17 mouse cellular contexts compared by ENCODE assay signal in the genomic region with DNA sequence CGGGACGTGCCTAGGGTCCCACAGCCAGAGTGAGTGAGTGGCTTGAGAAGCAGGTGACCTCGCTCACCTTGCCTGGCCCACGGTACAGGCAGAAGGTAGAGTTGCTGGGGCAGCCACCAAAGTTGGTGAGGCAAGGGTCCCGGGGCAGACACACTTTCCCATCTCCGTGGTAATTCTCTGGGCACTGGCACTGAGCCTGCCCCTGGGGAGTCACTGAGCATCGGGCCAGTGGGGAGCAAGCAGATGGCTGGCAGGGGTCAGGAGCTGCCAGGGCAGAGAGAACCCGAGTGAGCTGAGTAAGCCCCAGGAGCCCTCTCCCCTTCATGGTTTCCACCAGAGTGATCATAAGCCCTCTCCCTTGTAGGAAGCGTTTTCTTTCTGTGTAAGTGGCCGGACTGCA. TPM values are rescaled to one million over a fixed set of nuclear protein-coding genes. Genes with fewer than 3 reads are reported as not detected.
DNase-seq lines count a peak whose midpoint lies in the region; ATAC-seq lines count a peak whose summit lies in the region.
"Had no signal": no experiment of that assay in that cellular context is flagged by ENCODE, and none has a peak within 500 bp of the region (broad histone marks: within the 10 kb centered on the region; RNA-seq: fewer than 3 reads in every experiment).

No protein-coding gene starts in this region.

- no peak for ATAC-seq in liver, embryonic 15.5 days (ENCODE audit: insufficient read depth)
- ATAC-seq in liver, embryonic 11.5 days (replicated peaks; ENCODE audit: low FRiP score), result no peak
- ATAC-seq in liver, embryonic 16.5 days (ENCODE audit: low read depth), result no peak
- ATAC-seq: forebrain, embryonic 15.5 days had no signal

- peaks cover 4% of the 10 kb centered on the region; the same call in 1 of the 2 replicates for H3K27me3 ChIP-seq in liver, embryonic 15.5 days
- no peaks in the 10 kb centered on the region for H3K27me3 ChIP-seq in liver, embryonic 11.5 days (replicated peaks; ENCODE audit: control insufficient read depth, insufficient read depth, low read length)
- no peaks in the 10 kb centered on the region for H3K27me3 ChIP-seq in liver, embryonic 16.5 days (ENCODE audit: control insufficient read depth, insufficient read depth, low read depth, low read length)
- H3K27me3 ChIP-seq: embryonic facial prominence, embryonic 12.5 days; forebrain, embryonic 15.5 days; hindbrain, embryonic 13.5 days had no signal

- 0 out of 2 replicates have a peak, but pooled peaks cover 2% of the 10 kb centered on the region for H3K36me3 ChIP-seq in liver, embryonic 15.5 days (replicated peaks)
- H3K36me3 ChIP-seq in liver, embryonic 11.5 days (ENCODE audit: control insufficient read depth, insufficient read depth, low read length), result no peaks in the 10 kb centered on the region
- no peaks in the 10 kb centered on the region for H3K36me3 ChIP-seq in liver, embryonic 16.5 days (ENCODE audit: control insufficient read depth, insufficient read depth)
- H3K36me3 ChIP-seq: embryonic facial prominence, embryonic 12.5 days; forebrain, embryonic 15.5 days; hindbrain, embryonic 13.5 days had no signal

- peaks cover 55% of the 10 kb centered on the region for H3K4me1 ChIP-seq in liver, embryonic 15.5 days (replicated peaks)
- H3K4me1 ChIP-seq in liver, embryonic 11.5 days (replicated peaks; ENCODE audit: control insufficient read depth, insufficient read depth, low read length), result peaks cover 22% of the 10 kb centered on the region
- peaks cover 14% of the 10 kb centered on the region for H3K4me1 ChIP-seq in liver, embryonic 16.5 days (ENCODE audit: control insufficient read depth, low read depth, low read length)

- intact Hi-C loops in left cerebral cortex, postnatal 4 days (cut with DNase I), result no loop called here
- intact Hi-C loops in left cerebral cortex, postnatal 25 days (cut with DNase I), result no loop called here

- H3K9me3 ChIP-seq in liver, embryonic 15.5 days (replicated peaks), result no peaks in the 10 kb centered on the region
- H3K9me3 ChIP-seq in liver, embryonic 11.5 days (ENCODE audit: control insufficient read depth, low read length), result no peaks in the 10 kb centered on the region
- no peaks in the 10 kb centered on the region for H3K9me3 ChIP-seq in liver, embryonic 16.5 days (replicated peaks; ENCODE audit: control insufficient read depth, low read length)
- H3K9me3 ChIP-seq: embryonic facial prominence, embryonic 12.5 days; forebrain, embryonic 15.5 days; heart, embryonic 13.5 days; hindbrain, embryonic 13.5 days had no signal

- H3K27ac ChIP-seq in liver, embryonic 15.5 days (replicated peaks), result peak overlapping the region; percentile 29; the same call in 1 of the 2 replicates
- H3K27ac ChIP-seq in liver, embryonic 11.5 days (ENCODE audit: low read depth, low read length), result no peak overlapping the region
- H3K27ac ChIP-seq in liver, embryonic 16.5 days (ENCODE audit: low read length), result peak overlapping the region; percentile 42
- H3K27ac ChIP-seq: embryonic facial prominence, embryonic 12.5 days; forebrain, embryonic 15.5 days; heart, embryonic 13.5 days; hindbrain, embryonic 13.5 days had no signal

- H3K9ac ChIP-seq in liver, embryonic 15.5 days, result no peak overlapping the region
- no peak overlapping the region for H3K9ac ChIP-seq in liver, embryonic 11.5 days (ENCODE audit: low read depth, low read length)
- peak overlapping the region; percentile 26; the same call in 1 of the 2 replicates for H3K9ac ChIP-seq in liver, embryonic 16.5 days (ENCODE audit: low read depth, low read length)
- H3K9ac ChIP-seq: embryonic facial prominence, embryonic 12.5 days; forebrain, embryonic 15.5 days; heart, embryonic 13.5 days; hindbrain, embryonic 13.5 days had no signal

- DNase-seq in cerebellum, postnatal 10 days, result peak; percentile 63 to 74
- no peak for DNase-seq in cerebellum, adult 11 months
- DNase-seq in left cerebral cortex, postnatal 4 days, result peak; percentile 64
- no peak for DNase-seq in left cerebral cortex, postnatal 25 days (ENCODE audit: low spot score in 2 of 2)
- DNase-seq in liver, embryonic 11.5 days (ENCODE audit: low spot score), result no peak
- no peak for DNase-seq in spleen, postnatal 14 days (ENCODE audit: low spot score in 2 of 2)
- DNase-seq: adrenal gland, postnatal 10 days; cerebellum, adult 2 months; gastrocnemius, postnatal 36 days; heart, postnatal 4 days had no signal

- 71% methylated on average over 10 of the region's 10 CpGs for whole genome bisulfite sequencing in liver, embryonic 15.5 days (ENCODE audit: insufficient replicate concordance)
- 79% methylated on average over 10 of the region's 10 CpGs for WGBS in liver, embryonic 11.5 days
- 59% methylated on average over 10 of the region's 10 CpGs for WGBS in liver, embryonic 16.5 days (ENCODE audit: insufficient replicate concordance)

- no peak overlapping the region for H3K4me3 ChIP-seq in liver, embryonic 15.5 days (replicated peaks)
- no peak overlapping the region for H3K4me3 ChIP-seq in liver, embryonic 11.5 days (ENCODE audit: low read depth, low read length)
- H3K4me3 ChIP-seq in liver, embryonic 16.5 days (ENCODE audit: low read depth, low read length), result peak overlapping the region; percentile 23
- H3K4me3 ChIP-seq: embryonic facial prominence, embryonic 12.5 days; forebrain, embryonic 15.5 days; heart, embryonic 13.5 days; hindbrain, embryonic 13.5 days had no signal

- peak overlapping the region; percentile 35 for H3K4me2 ChIP-seq in liver, embryonic 15.5 days
- H3K4me2 ChIP-seq in liver, embryonic 11.5 days, result no peak overlapping the region
- H3K4me2 ChIP-seq in liver, embryonic 16.5 days (ENCODE audit: low read depth, low read length), result peak overlapping the region; percentile 38; the same call in 1 of the 2 replicates
- H3K4me2 ChIP-seq: embryonic facial prominence, embryonic 12.5 days; forebrain, embryonic 15.5 days; heart, embryonic 13.5 days; hindbrain, embryonic 13.5 days had no signal

RNA-seq across cellular contexts. Expression of a gene that starts 6.8 kb away (rescaled TPM):
- total RNA-seq in left cerebral cortex, postnatal 4 days (2021), result 10 to 100 TPM; 23.9 to 30.5 TPM
- total RNA-seq in left cerebral cortex, postnatal 25 days (2021), result 10 to 100 TPM; 19.8 to 30.3 TPM
- 22.0 and 27.4 TPM in 2 replicates for polyA plus RNA-seq in liver, embryonic 15.5 days (2015; fragmentation: Nextera tagmentation; extraction: Ambion mirVana)
- 25.3 and 39.9 TPM in 2 replicates for polyA plus RNA-seq in liver, embryonic 11.5 days (2014; fragmentation: Nextera tagmentation; extraction: Ambion mirVana)
- polyA plus RNA-seq in liver, embryonic 16.5 days (2015; fragmentation: Nextera tagmentation; extraction: Ambion mirVana), result 25.8 and 32.2 TPM in 2 replicates

RNA-seq across cellular contexts. Expression of a gene that starts 30.8 kb away (rescaled TPM):
- total RNA-seq in left cerebral cortex, postnatal 4 days (2021), result 10 to 100 TPM; 16.9 to 19.4 TPM
- 1 to 10 TPM; 3.3 to 4.1 TPM for total RNA-seq in left cerebral cortex, postnatal 25 days (2021)
- 167 and 213 TPM in 2 replicates for polyA plus RNA-seq in liver, embryonic 15.5 days (2015; fragmentation: Nextera tagmentation; extraction: Ambion mirVana)
- 401 and 406 TPM in 2 replicates for polyA plus RNA-seq in liver, embryonic 11.5 days (2014; fragmentation: Nextera tagmentation; extraction: Ambion mirVana)
- polyA plus RNA-seq in liver, embryonic 16.5 days (2015; fragmentation: Nextera tagmentation; extraction: Ambion mirVana), result 149 and 179 TPM in 2 replicates

RNA-seq across cellular contexts. Expression of a gene that starts 32.9 kb away (rescaled TPM):
- total RNA-seq in left cerebral cortex, postnatal 4 days (2021), result 10 to 100 TPM; 24.8 to 25.7 TPM
- total RNA-seq in left cerebral cortex, postnatal 25 days (2021), result 10 to 100 TPM; 20.4 to 28.4 TPM
- polyA plus RNA-seq in liver, embryonic 15.5 days (2015; fragmentation: Nextera tagmentation; extraction: Ambion mirVana), result 49.9 and 60.7 TPM in 2 replicates
- 90.3 and 107 TPM in 2 replicates for polyA plus RNA-seq in liver, embryonic 11.5 days (2014; fragmentation: Nextera tagmentation; extraction: Ambion mirVana)
- polyA plus RNA-seq in liver, embryonic 16.5 days (2015; fragmentation: Nextera tagmentation; extraction: Ambion mirVana), result 47.7 and 57.1 TPM in 2 replicates

RNA-seq across cellular contexts. Expression of a gene that starts 46.5 kb away (rescaled TPM):
- total RNA-seq in left cerebral cortex, postnatal 4 days (2021), result 1 to 10 TPM; 1.4 to 1.7 TPM
- 10 to 100 TPM; 65.9 to 79.1 TPM for total RNA-seq in left cerebral cortex, postnatal 25 days (2021)
- polyA plus RNA-seq in liver, embryonic 15.5 days (2015; fragmentation: Nextera tagmentation; extraction: Ambion mirVana), result 66.4 and 66.7 TPM in 2 replicates
- 17.6 and 39.0 TPM in 2 replicates for polyA plus RNA-seq in liver, embryonic 11.5 days (2014; fragmentation: Nextera tagmentation; extraction: Ambion mirVana)
- 80.6 and 93.1 TPM in 2 replicates for polyA plus RNA-seq in liver, embryonic 16.5 days (2015; fragmentation: Nextera tagmentation; extraction: Ambion mirVana)
- total RNA-seq: MEL had no signal

RNA-seq across cellular contexts. Expression of a gene that starts 55.1 kb away (rescaled TPM):
- total RNA-seq in left cerebral cortex, postnatal 4 days (2021), result 100 to 1,000 TPM; 446 to 469 TPM
- total RNA-seq in left cerebral cortex, postnatal 25 days (2021), result 100 to 1,000 TPM; 375 to 386 TPM
- polyA plus RNA-seq in liver, embryonic 15.5 days (2015; fragmentation: Nextera tagmentation; extraction: Ambion mirVana), result 92.3 and 115 TPM in 2 replicates
- 228 and 245 TPM in 2 replicates for polyA plus RNA-seq in liver, embryonic 11.5 days (2014; fragmentation: Nextera tagmentation; extraction: Ambion mirVana)
- polyA plus RNA-seq in liver, embryonic 16.5 days (2015; fragmentation: Nextera tagmentation; extraction: Ambion mirVana), result 94.9 and 112 TPM in 2 replicates

Comparison
In these comparisons a context has a peak if more than half of its experiments do, and no peak if none do; other contexts are left out.
1. DNase-seq: peak in cerebellum, postnatal 10 days (2 of 2) and left cerebral cortex, postnatal 4 days (single experiment); none in cerebellum, adult 11 months (single experiment), left cerebral cortex, postnatal 25 days (0 of 2), liver, embryonic 11.5 days (single experiment) and spleen, postnatal 14 days (0 of 2).